Mouse (Mus musculus) c-Kit-positive CD71-positive TER-119-negative erythroid progenitor cells, embryonic 14.5 days (primary cell): Measurements from ENCODE around the gene Lipk.
A peak's percentile ranks its signal among the peaks of the same experiment; 100 is the strongest.

ENCODE experiments used
- DNase-seq: peaks from one replicate; pipeline ENCODE4 v3.0.0-alpha.2; 2013; ENCODE audit warnings: low read depth

The Lipk gene

DNA sequence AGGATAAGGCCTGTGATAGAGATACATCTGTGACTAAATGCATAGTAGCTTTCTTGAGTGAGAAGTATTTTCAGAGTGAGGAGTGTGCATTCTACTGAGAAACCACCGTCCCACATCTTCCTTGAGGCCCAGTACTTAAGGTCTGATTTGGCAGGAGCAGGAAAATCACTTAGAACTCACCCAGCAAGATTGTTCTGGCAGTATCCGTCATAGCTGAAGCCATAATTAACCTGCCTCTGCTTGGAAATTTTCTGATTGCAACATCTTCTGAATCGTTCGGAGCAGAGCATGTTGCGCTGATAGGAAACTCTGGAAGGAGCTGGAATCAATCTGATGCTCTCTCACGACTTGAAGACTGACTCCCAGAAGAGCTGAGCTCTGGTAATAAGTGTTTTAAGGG is at the start of gene Lipk:
TSS of gene Lipk (plus strand) at position 289 of the 400 bp plus-strand sequence.
- DNase-seq: no peak

- no peak for DNase-seq
These were observed 47.2 kb upstream of the Lipk start, which contains the start of gene Lipf for GRCm38 (mm10) chr19:33960887-33961286. Gene Lipf, plus strand, starts transcription at chr19:33961187.

DNA sequence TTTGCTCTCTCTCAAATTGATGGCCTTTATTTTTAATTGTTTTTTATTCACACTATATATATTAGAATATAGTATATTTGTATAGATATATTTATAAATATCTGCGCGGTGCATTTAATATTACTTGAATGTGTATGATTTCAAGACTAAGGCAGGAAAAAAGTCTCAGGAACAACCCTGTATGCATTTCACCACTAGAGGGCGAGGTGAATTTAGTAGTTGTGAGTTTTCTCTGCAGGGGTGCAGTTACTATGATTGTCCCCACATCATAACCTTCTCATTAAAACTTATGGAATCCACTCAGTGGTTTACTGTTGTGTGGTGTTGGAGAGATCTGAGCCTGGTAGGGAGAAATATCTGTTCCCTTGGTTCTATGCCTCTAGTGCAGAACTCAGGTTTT is 29.1 kb upstream of the Lipk start:
- peak; percentile 1 for DNase-seq

DNA sequence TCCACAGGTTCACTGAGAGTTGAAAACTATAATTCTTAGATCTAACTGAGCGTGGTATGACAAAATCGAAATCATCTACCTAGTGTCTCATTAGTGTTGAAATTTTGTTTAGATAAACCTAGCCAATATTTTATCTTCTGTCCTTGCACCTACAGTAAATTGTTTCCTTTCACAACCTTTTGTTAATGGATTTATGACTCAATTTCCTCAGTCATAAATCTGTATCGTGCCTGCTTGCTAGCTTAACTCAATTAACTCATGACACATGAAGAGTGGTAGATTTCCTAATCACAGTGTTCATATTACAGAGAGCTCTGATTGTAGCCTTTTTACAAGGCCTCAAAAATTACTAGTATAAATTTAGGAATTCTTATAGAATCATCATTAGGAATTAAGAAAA is 25.0 kb upstream of the Lipk start:
- no peak for DNase-seq

- no peak for DNase-seq
These were observed 13.5 kb downstream of the Lipk start for GRCm38 (mm10) chr19:34021440-34022172.

DNA sequence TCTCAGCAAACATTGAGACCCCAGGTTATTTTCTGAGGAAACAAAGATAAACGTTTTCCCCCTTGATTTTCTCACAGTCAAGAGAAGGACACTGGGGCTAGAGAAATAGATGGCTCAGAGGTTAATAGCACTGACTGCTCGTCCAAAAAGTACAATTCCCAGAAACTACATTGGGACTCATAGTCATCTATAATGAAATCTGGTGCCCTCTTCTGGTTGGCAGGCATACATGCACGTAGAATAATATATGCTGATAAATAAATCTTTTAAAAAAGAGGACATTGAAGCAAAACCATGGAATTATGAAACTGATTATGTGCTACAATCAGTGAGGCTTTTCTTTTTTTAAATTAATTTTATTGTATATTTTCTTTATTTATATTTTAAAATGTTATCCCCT is 14.7 kb downstream of the Lipk start:
- peak; percentile 0 for DNase-seq

GRCm38 (mm10) chr19:34039731-34040130 is 31.6 kb downstream of the Lipk start:
- DNase-seq: no peak

- no peak for DNase-seq
These were observed 34.9 kb downstream of the Lipk start for GRCm38 (mm10) chr19:34043008-34043407.

- DNase-seq: no peak
These were observed 41.4 kb downstream of the Lipk start for GRCm38 (mm10) chr19:34049371-34050039.

DNA sequence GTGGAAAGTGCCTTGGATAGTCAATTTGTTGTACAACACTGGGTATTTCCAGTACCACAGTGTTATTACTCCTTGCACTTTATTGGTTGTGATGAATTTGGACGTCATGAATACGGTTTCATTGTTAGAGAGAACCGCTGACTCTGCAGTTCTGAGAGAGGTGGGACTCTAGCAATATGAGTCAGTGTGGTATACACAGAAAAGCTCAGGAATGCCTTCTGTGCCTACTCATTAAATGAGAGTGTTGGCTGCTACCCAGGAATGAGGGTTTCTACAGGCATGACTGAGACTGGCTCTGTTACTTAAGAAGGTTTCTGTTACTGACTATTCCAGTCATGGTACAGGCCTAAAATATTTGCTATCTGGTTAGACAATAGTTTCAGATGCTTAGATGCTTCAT is 43.4 kb downstream of the Lipk start:
- no peak for DNase-seq

DNA sequence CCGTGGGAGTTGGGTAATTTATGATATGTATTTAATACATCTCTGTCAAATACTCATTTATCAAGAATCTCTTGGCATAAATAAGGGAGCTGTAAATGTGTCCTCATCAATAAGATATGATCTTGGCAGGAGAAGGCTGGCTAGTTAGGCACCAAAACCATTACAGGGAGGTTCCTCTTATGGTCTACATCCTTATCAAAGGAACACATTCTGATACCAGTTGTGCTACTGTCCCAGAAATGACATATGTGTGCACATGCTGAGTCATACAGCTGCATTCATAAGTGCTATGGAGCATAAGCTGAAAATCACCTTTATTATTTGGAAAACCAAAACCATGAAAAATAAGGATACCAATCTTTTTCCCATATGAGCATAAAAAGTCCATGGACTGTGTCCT is 55.5 kb downstream of the Lipk start:
- DNase-seq: no peak

DNA sequence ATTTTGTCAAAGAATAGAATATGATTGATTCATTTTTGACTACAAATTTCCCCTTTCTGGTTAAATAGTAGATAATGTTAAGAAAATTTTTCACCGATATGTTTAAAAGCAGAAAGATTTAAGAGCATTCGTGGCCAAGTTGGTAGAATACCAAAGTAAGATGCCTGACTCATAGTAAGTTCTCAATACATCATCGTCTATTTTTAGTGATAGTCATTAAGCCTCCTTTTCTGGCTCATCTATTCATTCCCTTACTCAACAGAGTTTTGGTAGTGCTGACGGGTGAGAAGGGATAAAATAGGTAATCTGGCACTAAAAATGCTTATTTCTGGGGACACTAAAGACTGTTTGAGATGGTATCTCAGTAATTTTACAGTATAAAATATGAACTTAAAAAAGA is 56.0 kb downstream of the Lipk start:
- DNase-seq: no peak

- no peak for DNase-seq
These were observed 58.8 kb downstream of the Lipk start, which contains the start of gene Lipn for GRCm38 (mm10) chr19:34066779-34067472. Gene Lipn, plus strand, starts transcription at chr19:34067358.

- DNase-seq: no peak
These were observed 66.1 kb downstream of the Lipk start for GRCm38 (mm10) chr19:34074239-34074638.

- DNase-seq: no peak
These were observed 70.0 kb downstream of the Lipk start for GRCm38 (mm10) chr19:34078130-34078529.

- no peak for DNase-seq
These were observed 81.1 kb downstream of the Lipk start for GRCm38 (mm10) chr19:34089011-34089680.

DNA sequence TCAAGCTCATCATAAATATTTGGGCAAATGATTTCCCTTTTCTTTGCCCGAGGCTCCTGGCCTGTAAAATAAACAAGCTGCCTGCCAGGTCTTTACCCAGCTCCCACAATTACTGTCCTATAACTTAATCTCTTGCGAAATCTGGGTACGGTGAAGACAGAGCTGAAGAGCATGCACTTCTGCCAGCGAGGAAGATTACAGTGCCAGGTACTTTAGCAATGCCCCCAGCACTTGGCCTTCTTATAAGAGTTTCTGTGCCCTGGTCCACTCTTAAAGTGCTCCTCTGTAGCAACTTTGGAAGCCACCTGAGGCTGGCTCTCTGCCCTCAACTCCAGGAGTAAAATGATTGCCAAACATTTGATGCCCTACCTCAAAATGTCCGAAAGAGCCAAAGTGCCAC is 87.3 kb downstream of the Lipk start:
- no peak for DNase-seq

- DNase-seq: no peak
These were observed 88.1 kb downstream of the Lipk start for GRCm38 (mm10) chr19:34096228-34096627.
